Mouse (Mus musculus): ENCODE measurements around the gene Khnyn.

GRCm38 (mm10) chr14:55929263-55929997, 44.7 kb downstream of the Khnyn start:
- no peak for TF ChIP-seq POLR2A (IDR thresholded peaks at IDR 0.05; ENCODE audit: borderline replicate concordance, insufficient read depth, low read length)
- no peak for TF ChIP-seq CTCF (IDR thresholded peaks at IDR 0.05; ENCODE audit: borderline replicate concordance, insufficient read depth, low read depth, low read length)
